Mouse (Mus musculus) limb, embryonic 14.5 days (tissue): ENCODE data around the gene Ppp1r26. TPM values are rescaled to one million over a fixed set of nuclear protein-coding genes. Genes with fewer than 3 reads are reported as not detected.

Experiments used
- ATAC-seq: fragments of 200-750 bp; cut with Nextera tagmentation; 2 replicates; pipeline ENCODE4 v1.8.0; 2017; ENCODE audit warnings: low read depth, moderate number of reproducible peaks, moderate TSS enrichment; ENCODE audit not compliant: low FRiP score
- DNase-seq: peaks from one replicate; pipeline ENCODE4 v3.0.0-alpha.2; 2015; ENCODE audit warnings: low spot score
- H3K27ac ChIP-seq: fragments of 300-500 bp; sonication (generic); replicated peaks from 2 replicates; pipeline ENCODE4 v1.5.1; 2014; ENCODE audit warnings: low read depth, mild to moderate bottlenecking, low read length, moderate library complexity, mixed read lengths
- H3K27me3 ChIP-seq: fragments of 300-500 bp; sonication (generic); 2 replicates; pipeline ENCODE4 v1.6.1; 2014; ENCODE audit warnings: low read length, mixed read lengths; ENCODE audit not compliant: control insufficient read depth, insufficient read depth
- H3K36me3 ChIP-seq: fragments of 300-500 bp; sonication (generic); 2 replicates; pipeline ENCODE4 v1.6.1; 2014; ENCODE audit warnings: mild to moderate bottlenecking, low read length, moderate library complexity, mixed read lengths; ENCODE audit not compliant: control insufficient read depth, insufficient read depth
- H3K4me1 ChIP-seq: fragments of 300-500 bp; sonication (generic); 2 replicates; pipeline ENCODE4 v1.6.1; 2014; ENCODE audit warnings: antibody characterized with exemption, low read length, mixed read lengths; ENCODE audit not compliant: control insufficient read depth, insufficient read depth
- H3K4me2 ChIP-seq: fragments of 300-500 bp; sonication (generic); replicated peaks from 2 replicates; pipeline ENCODE4 v1.6.1; 2014; ENCODE audit warnings: low read depth, mild to moderate bottlenecking, low read length, moderate library complexity; ENCODE audit not compliant: severe bottlenecking
- H3K4me3 ChIP-seq: fragments of 300-500 bp; sonication (generic); replicated peaks from 2 replicates; pipeline ENCODE4 v1.5.1; 2014; ENCODE audit warnings: low read length
- H3K9ac ChIP-seq: fragments of 300-500 bp; sonication (generic); 2 replicates; pipeline ENCODE4 v1.6.1; 2014; ENCODE audit warnings: mild to moderate bottlenecking, low read depth, low read length, moderate library complexity; ENCODE audit not compliant: severe bottlenecking
- H3K9me3 ChIP-seq: fragments of 300-500 bp; sonication (generic); 2 replicates; pipeline ENCODE4 v1.6.1; 2016; ENCODE audit warnings: low read length; ENCODE audit not compliant: control insufficient read depth
- POLR2A ChIP-seq: fragments of 200-500 bp; IDR thresholded peaks from 2 replicates; pipeline ENCODE4 v1.8.0; 2012; ENCODE audit warnings: inconsistent platforms, mild to moderate bottlenecking, moderate library complexity, borderline replicate concordance; ENCODE audit not compliant: insufficient read depth, insufficient read length; ENCODE audit errors: extremely low read depth
- WGBS: fragments of 180-500 bp; shearing (Covaris S2); extraction: QIAGEN DNeasy Blood & Tissue Kit; methylation state at CpG from one replicate; pipeline ENCODE4 v1.1.7; 2014; 5-methylcytosine and 5-hydroxymethylcytosine counted together
- polyA plus RNA-seq, 2 experiments: library from polyadenylated mRNA; depleted of rRNA in 1 of 2; stranded (reverse) in 1 of 2; unstranded in 1 of 2; fragments of >200 nt; fragmentation: Nextera tagmentation in 1 of 2; extraction: Ambion mirVana in 1 of 2; gene quantifications; 2 replicates each; pipeline versions ENCODE4 v1.2.1 to v1.2.3; 2012 to 2014

The Ppp1r26 gene
- polyA plus RNA-seq (2012; rRNA removed) (12.9 and 13.5 TPM in 2 replicates), polyA plus RNA-seq (2014; fragmentation: Nextera tagmentation; extraction: Ambion mirVana) (4.9 and 5.6 TPM in 2 replicates)

DNA sequence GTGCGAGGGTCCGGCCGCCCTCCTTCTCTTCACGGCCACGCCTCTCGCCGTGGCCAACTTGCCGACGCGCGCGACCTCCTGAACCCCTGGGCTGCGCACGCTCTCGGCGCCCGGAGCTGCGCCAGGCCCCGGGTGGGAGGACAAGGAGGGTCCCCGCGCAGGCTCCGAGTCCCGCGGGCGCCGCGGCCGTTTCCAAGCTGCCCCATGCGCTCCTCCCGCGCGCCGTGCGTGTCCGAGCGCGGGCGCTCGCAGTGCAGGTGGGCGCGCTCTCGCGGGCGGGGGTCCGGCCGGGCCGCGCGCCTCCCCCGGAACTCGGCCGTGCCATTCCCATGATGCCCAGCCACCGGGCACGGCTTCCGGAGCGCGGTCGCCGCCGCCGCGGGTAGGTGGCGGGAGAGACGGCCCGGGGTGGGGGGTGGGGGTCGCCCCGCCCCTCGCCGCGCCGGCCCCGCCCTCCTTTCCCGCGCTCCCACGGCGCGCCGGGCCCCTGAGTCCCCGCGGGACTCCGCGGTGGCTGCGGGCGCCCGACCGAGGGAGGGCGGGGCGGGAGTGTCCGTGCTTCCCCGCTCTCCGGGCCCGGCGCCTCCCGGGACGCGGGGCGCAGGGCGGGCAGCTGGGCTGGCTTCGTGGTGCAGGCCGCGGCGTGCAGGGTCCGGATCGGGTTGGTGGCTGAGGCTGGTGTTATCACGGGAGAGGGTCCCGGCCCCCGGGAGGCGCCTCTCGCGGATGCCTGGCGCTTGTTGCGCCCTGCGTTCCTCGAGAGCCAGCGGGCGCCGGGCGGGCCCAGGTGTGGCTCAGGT lies at the start of gene Ppp1r26:
Gene Ppp1r26 (plus strand): TSS at position 286 of the 800 bp plus-strand sequence.
- no peak for TF ChIP-seq POLR2A
- Histone ChIP-seq H3K27me3 (no peaks in the 10 kb centered on the region), H3K4me2 (peak within 1 kb of the TSS; percentile 94), H3K9me3 (no peaks in the 10 kb centered on the region), H3K36me3 (peaks cover 19% of the 10 kb centered on the region), H3K4me3 (peak within 1 kb of the TSS; percentile 76), H3K9ac (peak within 1 kb of the TSS; percentile 82), H3K4me1 (peaks cover 4% of the 10 kb centered on the region; the same call in 1 of the 2 replicates), H3K27ac (peak within 1 kb of the TSS; percentile 71)
- under 1% methylated on average over 34 of the region's 118 CpGs for WGBS
- DNase-seq (no peak), ATAC-seq (peak; percentile 69)

DNA sequence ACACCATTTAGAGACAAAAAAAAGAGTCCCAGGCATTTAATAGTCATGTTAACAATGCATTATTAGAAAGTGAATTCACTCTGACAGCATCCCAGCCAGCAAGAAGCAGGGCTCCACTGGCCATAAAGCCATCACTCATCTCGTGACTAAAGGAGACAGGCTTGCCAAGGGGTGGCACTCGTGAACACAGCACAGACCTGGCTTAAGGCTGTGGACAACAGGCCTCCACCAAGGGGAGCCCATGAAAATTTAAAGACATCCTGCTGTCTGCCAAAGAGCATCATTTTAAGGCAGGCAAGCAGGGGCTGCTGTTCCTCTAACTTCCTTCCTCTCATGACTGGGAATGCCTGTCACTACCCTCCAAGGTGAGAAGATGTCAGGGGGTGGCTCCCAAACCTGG lies 49.7 kb upstream of the Ppp1r26 start:
- no peaks in the 10 kb centered on the region for H3K36me3 ChIP-seq
- no peak overlapping the region for H3K9ac ChIP-seq
- no peak for TF ChIP-seq POLR2A
- no peaks in the 10 kb centered on the region for H3K9me3 ChIP-seq
- DNase-seq (no peak), ATAC-seq (no peak)
- WGBS = 21% methylated on average over 2 of the region's 2 CpGs
- H3K4me2 ChIP-seq = no peak overlapping the region
- H3K27ac ChIP-seq = no peak overlapping the region
- H3K27me3 ChIP-seq = no peaks in the 10 kb centered on the region
- no peak overlapping the region for H3K4me3 ChIP-seq
- H3K4me1 ChIP-seq = no peaks in the 10 kb centered on the region

DNA sequence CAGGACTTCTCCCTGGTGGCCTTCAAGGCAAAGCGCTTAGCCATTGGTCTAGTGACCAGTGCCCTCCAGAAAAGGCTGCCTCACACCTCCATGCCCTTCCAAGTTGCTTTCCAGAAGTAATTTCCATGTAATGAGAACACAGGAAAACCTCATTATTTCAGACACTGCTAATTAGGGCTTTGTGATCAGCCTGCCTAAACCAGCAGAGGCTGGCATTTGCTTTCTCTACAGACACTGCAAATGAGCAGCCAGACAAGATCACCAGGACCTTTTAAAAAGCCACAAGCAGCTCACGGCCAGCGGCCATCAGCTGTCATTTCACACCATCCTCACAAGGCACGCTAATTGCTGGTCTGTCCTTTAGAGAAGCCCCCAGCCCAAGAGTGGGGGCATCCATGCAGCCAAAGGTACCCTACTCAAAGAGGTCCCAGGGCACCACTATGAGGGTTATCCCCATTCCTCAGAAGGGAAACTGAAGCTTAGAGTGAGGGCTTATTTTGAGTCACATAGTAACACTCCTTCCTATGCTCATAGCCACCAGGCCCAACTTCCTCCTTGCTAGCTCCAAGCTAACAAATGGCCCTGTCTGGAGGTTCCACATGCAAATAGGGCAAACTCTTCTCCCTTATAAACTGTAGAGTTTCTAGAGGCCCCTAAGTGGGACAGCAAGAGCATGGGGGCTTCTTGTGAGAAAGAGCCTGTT lies 49.0 kb upstream of the Ppp1r26 start:
- TF ChIP-seq POLR2A = no peak
- Histone ChIP-seq H3K9me3 (no peaks in the 10 kb centered on the region), H3K4me2 (no peak overlapping the region), H3K36me3 (no peaks in the 10 kb centered on the region), H3K27me3 (no peaks in the 10 kb centered on the region), H3K9ac (no peak overlapping the region), H3K27ac (no peak overlapping the region), H3K4me1 (no peaks in the 10 kb centered on the region), H3K4me3 (no peak overlapping the region)
- ATAC-seq (no peak), DNase-seq (no peak)
- WGBS = 41% methylated on average over 4 of the region's 4 CpGs

DNA sequence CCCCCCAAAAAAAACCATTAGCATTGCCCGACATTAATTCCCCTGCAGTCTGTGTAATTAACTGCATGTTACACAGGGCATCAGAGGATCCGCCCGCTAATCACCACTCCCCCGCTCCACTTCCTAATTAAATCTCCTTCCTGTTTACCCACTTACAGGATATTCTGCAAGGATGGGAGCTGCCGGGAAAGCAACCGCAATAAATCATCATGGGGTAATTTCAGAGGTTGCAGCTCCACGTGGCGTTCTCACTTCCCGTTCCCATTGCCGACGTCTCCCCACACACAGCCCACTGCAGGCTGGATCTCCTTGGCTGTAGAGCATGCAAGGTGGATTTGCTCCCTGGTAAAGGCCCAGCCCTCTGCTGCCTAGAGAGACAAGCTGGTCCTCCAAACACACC lies 45.0 kb upstream of the Ppp1r26 start:
- Histone ChIP-seq H3K4me2 (no peak overlapping the region), H3K27me3 (no peaks in the 10 kb centered on the region), H3K9me3 (no peaks in the 10 kb centered on the region), H3K9ac (no peak overlapping the region), H3K4me1 (no peaks in the 10 kb centered on the region), H3K4me3 (no peak overlapping the region), H3K27ac (no peak overlapping the region), H3K36me3 (no peaks in the 10 kb centered on the region)
- ATAC-seq = no peak
- no peak for TF ChIP-seq POLR2A
- DNase-seq = no peak
- 6% methylated on average over 11 of the region's 11 CpGs for WGBS

DNA sequence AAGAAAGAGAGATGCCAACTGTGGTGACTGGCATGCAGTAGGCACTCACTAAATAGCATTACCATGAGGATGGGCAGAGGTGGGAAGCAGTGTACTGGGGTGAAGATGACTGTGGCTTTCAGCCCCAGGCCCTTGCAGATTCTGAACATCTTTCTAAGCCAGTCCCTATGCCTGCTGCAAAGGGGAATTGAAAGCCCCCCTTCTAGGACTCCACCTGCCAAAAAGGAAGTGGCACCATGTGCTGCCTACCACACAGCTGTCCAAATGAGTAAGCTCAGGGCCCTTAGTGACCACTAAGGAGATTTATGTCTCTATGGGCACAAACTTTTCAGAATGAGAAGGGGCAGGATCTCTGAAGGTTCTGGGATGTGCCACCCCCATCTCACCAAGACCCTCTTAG lies 44.5 kb upstream of the Ppp1r26 start:
- H3K9me3 ChIP-seq = no peaks in the 10 kb centered on the region
- no peak for DNase-seq
- H3K27me3 ChIP-seq = no peaks in the 10 kb centered on the region
- no peak overlapping the region for H3K27ac ChIP-seq
- no peaks in the 10 kb centered on the region for H3K4me1 ChIP-seq
- H3K36me3 ChIP-seq = no peaks in the 10 kb centered on the region
- H3K4me3 ChIP-seq = no peak overlapping the region
- no peak overlapping the region for H3K9ac ChIP-seq
- no peak for ATAC-seq
- TF ChIP-seq POLR2A = no peak
- H3K4me2 ChIP-seq = no peak overlapping the region
